Mouse (Mus musculus) adrenal gland, postnatal 36 days (tissue): ENCODE data around the gene Tas1r1. TPM values are rescaled to one million over a fixed set of nuclear protein-coding genes. Genes with fewer than 3 reads are reported as not detected.

Experiments used
- DNase-seq, 2 experiments: peaks; one replicate each; pipeline ENCODE4 v3.0.0; 2021; ENCODE audit warnings: mixed read lengths in 1 of 2
- long read RNA-seq, 2 experiments: library from polyadenylated mRNA; stranded (forward); transcript quantifications; one replicate each; pipeline ENCODE4 v2.0.0; 2021; ENCODE audit warnings: borderline sequencing depth in 2 of 2
- total RNA-seq, 2 experiments: library from RNA; stranded (reverse); gene quantifications; 2 replicates each; pipeline ENCODE4 v1.2.3; 2021

The Tas1r1 gene
- total RNA-seq, result not detected
- long read RNA-seq, experiment 1, result 0 reads
- long read RNA-seq, experiment 2, result 0 reads

- DNase-seq, result no peak
Measured at GRCm38 (mm10) chr4:152038225-152038984, at the start of gene Tas1r1. TSS of gene Tas1r1 (minus strand) at chr4:152038568.

GRCm38 (mm10) chr4:152088133-152088532 lies 49.8 kb upstream of the Tas1r1 start:
- peak in 1 of 2 experiments; percentile 48 for DNase-seq

- DNase-seq, result no peak
Measured at GRCm38 (mm10) chr4:152087211-152088081, 49.1 kb upstream of the Tas1r1 start.

GRCm38 (mm10) chr4:152086505-152087210 lies 48.3 kb upstream of the Tas1r1 start:
- peak; percentile 76 to 87 for DNase-seq

- DNase-seq, result no peak
Measured at GRCm38 (mm10) chr4:152084616-152085015, 46.2 kb upstream of the Tas1r1 start.

- DNase-seq, result peak in 1 of 2 experiments; percentile 40
Measured at GRCm38 (mm10) chr4:152083611-152084220, 45.3 kb upstream of the Tas1r1 start.

GRCm38 (mm10) chr4:152079931-152080330 lies 41.6 kb upstream of the Tas1r1 start:
- no peak for DNase-seq

GRCm38 (mm10) chr4:152079261-152079660 lies 40.9 kb upstream of the Tas1r1 start:
- DNase-seq, result no peak

- no peak for DNase-seq
Measured at GRCm38 (mm10) chr4:152078105-152078530, 39.8 kb upstream of the Tas1r1 start.

- no peak for DNase-seq
Measured at GRCm38 (mm10) chr4:152077191-152077590, 38.8 kb upstream of the Tas1r1 start.

GRCm38 (mm10) chr4:152074548-152074947 lies 36.2 kb upstream of the Tas1r1 start:
- DNase-seq, result no peak

- DNase-seq, result no peak
Measured at GRCm38 (mm10) chr4:152073715-152074114, 35.3 kb upstream of the Tas1r1 start.

- peak in 1 of 2 experiments; percentile 32 for DNase-seq
Measured at GRCm38 (mm10) chr4:152072655-152073054, 34.3 kb upstream of the Tas1r1 start.

GRCm38 (mm10) chr4:152072121-152072601 lies 33.8 kb upstream of the Tas1r1 start, which contains the start of gene Plekhg5:
TSS of gene Plekhg5 (plus strand) at chr4:152072498.
- DNase-seq, result peak; percentile 72 to 76

- no peak for DNase-seq
Measured at GRCm38 (mm10) chr4:152070494-152071396, 32.4 kb upstream of the Tas1r1 start.

GRCm38 (mm10) chr4:152069245-152069644 lies 30.9 kb upstream of the Tas1r1 start:
- no peak for DNase-seq

- no peak for DNase-seq
Measured at GRCm38 (mm10) chr4:152068166-152068724, 29.9 kb upstream of the Tas1r1 start.

- no peak for DNase-seq
Measured at GRCm38 (mm10) chr4:152067280-152067679, 28.9 kb upstream of the Tas1r1 start.

- DNase-seq, result peak; percentile 23 to 38
Measured at GRCm38 (mm10) chr4:152062390-152063110, 24.2 kb upstream of the Tas1r1 start.
